Mouse (Mus musculus) brain, embryonic 14.5 days (tissue): ENCODE data around the gene Gm36864.

Experiments used
- CTCF ChIP-seq: fragments of 200-500 bp; IDR thresholded peaks from 2 replicates; pipeline ENCODE4 v1.5.1; 2012; ENCODE audit warnings: inconsistent platforms, mild to moderate bottlenecking, moderate library complexity, borderline replicate concordance; ENCODE audit not compliant: insufficient read depth, insufficient read length; ENCODE audit errors: extremely low read depth
- POLR2A ChIP-seq: fragments of 200-500 bp; IDR thresholded peaks from 2 replicates; pipeline ENCODE4 v1.6.1; 2012; ENCODE audit warnings: mild to moderate bottlenecking, inconsistent platforms, borderline replicate concordance; ENCODE audit not compliant: poor library complexity, insufficient read depth, insufficient read length, severe bottlenecking; ENCODE audit errors: extremely low read depth

- TF ChIP-seq CTCF (no peak), POLR2A (no peak)
Observed at GRCm38 (mm10) chr7:44271309-44271708, 35.3 kb downstream of the Gm36864 start.
